Mouse (Mus musculus) liver, postnatal 0 days (tissue): ENCODE data around the gene Aff3.

ENCODE experiments used
- CTCF ChIP-seq: sonication (generic); IDR thresholded peaks from 2 replicates; pipeline ENCODE4 v1.5.1; 2016; ENCODE audit warnings: antibody characterized with exemption, low read depth
- EP300 ChIP-seq: IDR thresholded peaks from 2 replicates; pipeline ENCODE4 v1.6.1; 2016; ENCODE audit warnings: antibody characterized with exemption, low read depth, mild to moderate bottlenecking

DNA sequence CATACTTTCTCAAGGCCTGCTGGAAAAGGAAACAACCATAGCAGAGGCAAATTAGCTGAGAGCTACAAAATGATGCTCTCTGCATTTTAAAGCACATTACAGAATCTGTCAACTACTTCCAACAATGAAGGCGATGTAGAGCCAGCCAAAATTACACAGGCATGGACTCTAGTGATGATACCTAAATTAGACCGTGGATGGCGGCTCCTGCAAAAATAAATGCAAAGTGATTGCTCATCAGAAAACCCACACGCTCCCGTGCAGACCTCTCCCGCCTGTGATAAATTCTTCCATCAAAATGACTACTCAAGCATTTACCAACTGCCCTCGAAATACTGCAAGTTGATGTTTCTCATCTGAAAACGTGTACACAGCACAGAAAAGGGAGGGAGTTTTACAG, 295.6 kb downstream of the Aff3 start:
- no peak for TF ChIP-seq CTCF
- no peak for TF ChIP-seq EP300
